Mouse (Mus musculus) megakaryocyte-erythroid progenitor cell, adult 5-6 weeks (primary cell): ENCODE results near the gene Rab3il1. TPM values are rescaled to one million over a fixed set of nuclear protein-coding genes. Genes with fewer than 3 reads are reported as not detected.

Source experiments
- ATAC-seq: replicated peaks from 2 replicates; pipeline ENCODE4 v1.8.0; 2016; ENCODE audit warnings: mild to moderate bottlenecking, inconsistent platforms; ENCODE audit not compliant: severe bottlenecking, poor library complexity, low FRiP score, low TSS enrichment
- total RNA-seq, 2 experiments: library from RNA; stranded (forward) in 1 of 2; stranded (reverse) in 1 of 2; fragments of 200-1000, 215-1000 nt in 1 of 2; fragments of >200 nt in 1 of 2; fragmentation: Nextera tagmentation in 1 of 2; gene quantifications; 2 replicates each; pipeline ENCODE4 v1.2.3; 2014 to 2017

Gene Rab3il1
- total RNA-seq, 2 experiments from 2014 or later: 20.1 to 23.6 TPM

DNA sequence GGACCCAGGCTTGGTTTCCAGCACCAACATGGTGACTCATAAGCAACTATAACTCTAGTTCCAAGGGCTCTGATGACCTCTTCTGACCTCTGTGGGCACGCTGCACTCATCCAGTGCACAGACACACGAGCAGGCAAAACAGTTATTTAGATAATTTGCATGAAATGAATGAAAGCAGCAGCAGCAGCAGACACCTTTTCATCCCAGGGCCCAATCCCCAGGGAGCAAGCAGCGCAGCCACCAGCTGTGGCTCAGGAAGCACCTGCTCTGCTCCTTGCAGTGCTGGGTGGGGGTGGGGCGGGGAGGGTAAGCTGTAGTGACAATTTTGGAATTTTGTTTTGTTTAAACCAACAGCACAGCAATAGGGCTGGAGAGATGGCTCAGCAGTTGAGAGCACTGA lies 70.4 kb downstream of the Rab3il1 start:
- no peak for ATAC-seq

DNA sequence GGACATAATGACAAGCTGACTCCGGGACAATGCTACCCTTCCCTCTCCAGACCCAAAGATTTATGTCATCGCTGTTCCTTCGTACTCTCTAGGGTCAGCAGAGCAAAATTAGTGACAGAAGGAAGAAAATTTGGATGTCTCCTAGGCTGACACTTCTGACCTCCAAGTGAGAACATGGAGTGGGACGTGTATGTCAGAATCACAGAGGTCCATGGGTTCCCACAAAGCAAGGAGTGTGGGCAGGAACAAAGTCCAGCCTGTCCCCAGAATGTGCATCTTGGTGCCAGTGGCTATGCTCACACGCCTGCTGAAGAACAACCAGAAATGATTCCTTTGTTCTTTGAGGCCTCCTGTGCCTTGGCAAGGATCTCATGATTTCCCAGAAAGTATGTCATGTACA lies 71.7 kb downstream of the Rab3il1 start:
- ATAC-seq: no peak

GRCm38 (mm10) chr19:10078392-10078791 lies 76.9 kb downstream of the Rab3il1 start:
- ATAC-seq: no peak

GRCm38 (mm10) chr19:10080384-10080783 lies 78.9 kb downstream of the Rab3il1 start:
- no peak for ATAC-seq

DNA sequence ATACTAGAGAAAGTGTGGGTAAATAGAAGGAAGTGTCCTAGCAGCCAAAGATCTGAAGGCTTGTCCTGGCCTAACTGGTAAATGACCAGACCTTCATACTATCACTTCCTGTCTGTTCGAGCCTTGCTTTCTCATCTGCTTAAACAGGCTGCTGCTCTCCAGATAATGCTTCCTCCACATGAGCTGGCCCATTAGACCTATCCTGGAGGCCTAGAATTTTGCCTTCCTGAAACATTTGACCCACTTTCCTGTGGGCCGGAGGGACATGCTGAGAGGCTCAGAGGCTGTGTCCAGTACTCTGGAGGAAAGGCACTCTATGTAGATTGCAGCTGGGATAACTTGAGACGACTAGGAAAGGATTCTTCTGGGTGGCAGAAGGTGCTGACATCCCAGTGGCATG lies 80.6 kb downstream of the Rab3il1 start:
- ATAC-seq: no peak

GRCm38 (mm10) chr19:10085454-10085853 lies 84.0 kb downstream of the Rab3il1 start:
- ATAC-seq: no peak

GRCm38 (mm10) chr19:10086976-10087375 lies 85.5 kb downstream of the Rab3il1 start:
- ATAC-seq: no peak

Other genes starting within 250 kb of the Rab3il1 start
- not detected in 2 replicates for gene Scgb2a2, start 154.1 kb upstream of the Rab3il1 start, total RNA-seq (2014; fragmentation: Nextera tagmentation)
- not detected in 2 replicates for gene Scgb2a2, start 154.1 kb upstream of the Rab3il1 start, total RNA-seq (2017)
- 147 and 222 TPM in 2 replicates for gene Incenp, start 102.1 kb upstream of the Rab3il1 start, total RNA-seq (2014; fragmentation: Nextera tagmentation)
- gene Incenp, start 102.1 kb upstream of the Rab3il1 start, total RNA-seq (2017): 82.0 and 83.4 TPM in 2 replicates
- 1,910 and 1,948 TPM in 2 replicates for gene Fth1, start 21.1 kb upstream of the Rab3il1 start, total RNA-seq (2014; fragmentation: Nextera tagmentation)
- gene Fth1, start 21.1 kb upstream of the Rab3il1 start, total RNA-seq (2017): 775 and 886 TPM in 2 replicates
- not detected in 2 replicates for gene Best1, start within 50 bp of the Rab3il1 start, total RNA-seq (2014; fragmentation: Nextera tagmentation)
- not detected in 2 replicates for gene Best1, start within 50 bp of the Rab3il1 start, total RNA-seq (2017)
- gene Fads3, start 39.9 kb downstream of the Rab3il1 start, total RNA-seq (2014; fragmentation: Nextera tagmentation): 22.8 and 23.9 TPM in 2 replicates
- 15.9 and 18.7 TPM in 2 replicates for gene Fads3, start 39.9 kb downstream of the Rab3il1 start, total RNA-seq (2017)
- 67.8 and 78.3 TPM in 2 replicates for gene Fads2, start 100.1 kb downstream of the Rab3il1 start, total RNA-seq (2014; fragmentation: Nextera tagmentation)
- gene Fads2, start 100.1 kb downstream of the Rab3il1 start, total RNA-seq (2017): 47.2 and 69.6 TPM in 2 replicates
- 50.6 and 51.2 TPM in 2 replicates for gene Fads1, start 181.2 kb downstream of the Rab3il1 start, total RNA-seq (2014; fragmentation: Nextera tagmentation)
- gene Fads1, start 181.2 kb downstream of the Rab3il1 start, total RNA-seq (2017): 23.2 and 26.6 TPM in 2 replicates
- 222 and 247 TPM in 2 replicates for gene Tmem258, start 202.3 kb downstream of the Rab3il1 start, total RNA-seq (2014; fragmentation: Nextera tagmentation)
- 196 and 256 TPM in 2 replicates for gene Tmem258, start 202.3 kb downstream of the Rab3il1 start, total RNA-seq (2017)
- 112 and 116 TPM in 2 replicates for gene Fen1, start 202.5 kb downstream of the Rab3il1 start, total RNA-seq (2014; fragmentation: Nextera tagmentation)
- 136 and 160 TPM in 2 replicates for gene Fen1, start 202.5 kb downstream of the Rab3il1 start, total RNA-seq (2017)
- not detected in 2 replicates for gene Myrf, start 239.1 kb downstream of the Rab3il1 start, total RNA-seq (2014; fragmentation: Nextera tagmentation)
- not detected in 2 replicates for gene Myrf, start 239.1 kb downstream of the Rab3il1 start, total RNA-seq (2017)